Mouse (Mus musculus) lung, embryonic 15.5 days (tissue): ENCODE results near the gene Fmo1. TPM values are rescaled to one million over a fixed set of nuclear protein-coding genes. Genes with fewer than 3 reads are reported as not detected.

Experiments
- polyA plus RNA-seq: library from polyadenylated mRNA; unstranded; fragments of >200 nt; fragmentation: Nextera tagmentation; extraction: Ambion mirVana; gene quantifications from 2 replicates; pipeline ENCODE4 v1.2.1, GENCODE M21; 2015

Gene Fmo1
- polyA plus RNA-seq, 1 experiment from 2014 or later: 17.1 TPM

Other genes starting within 250 kb of the Fmo1 start
- not detected in 2 replicates for gene Myoc, start 227.5 kb downstream of the Fmo1 start, polyA plus RNA-seq
- not detected in 2 replicates for gene Myocos, start 208.4 kb downstream of the Fmo1 start, polyA plus RNA-seq
- 136 and 140 TPM in 2 replicates for gene Prrc2c, start 126.1 kb downstream of the Fmo1 start, polyA plus RNA-seq
- 1.5 and 1.8 TPM in 2 replicates for gene Fmo4, start 52.6 kb downstream of the Fmo1 start, polyA plus RNA-seq
- 13.9 and 24.7 TPM in 2 replicates for gene Fmo2, start 32.1 kb upstream of the Fmo1 start, polyA plus RNA-seq
- gene Fmo6, start 70.9 kb upstream of the Fmo1 start, polyA plus RNA-seq: not detected in 2 replicates
- not detected in 2 replicates for gene Fmo3, start 117.9 kb upstream of the Fmo1 start, polyA plus RNA-seq
- gene Mroh9, start 219.1 kb upstream of the Fmo1 start, polyA plus RNA-seq: not detected in 2 replicates